Mouse (Mus musculus) frontal cortex, postnatal 25 days (tissue): ENCODE results near the gene Eral1.

Experiments
- DNase-seq, 2 experiments: peaks; one replicate each; pipeline ENCODE4 v3.0.0; 2022; ENCODE audit warnings: low spot score in 2 of 2

The Eral1 gene

DNA sequence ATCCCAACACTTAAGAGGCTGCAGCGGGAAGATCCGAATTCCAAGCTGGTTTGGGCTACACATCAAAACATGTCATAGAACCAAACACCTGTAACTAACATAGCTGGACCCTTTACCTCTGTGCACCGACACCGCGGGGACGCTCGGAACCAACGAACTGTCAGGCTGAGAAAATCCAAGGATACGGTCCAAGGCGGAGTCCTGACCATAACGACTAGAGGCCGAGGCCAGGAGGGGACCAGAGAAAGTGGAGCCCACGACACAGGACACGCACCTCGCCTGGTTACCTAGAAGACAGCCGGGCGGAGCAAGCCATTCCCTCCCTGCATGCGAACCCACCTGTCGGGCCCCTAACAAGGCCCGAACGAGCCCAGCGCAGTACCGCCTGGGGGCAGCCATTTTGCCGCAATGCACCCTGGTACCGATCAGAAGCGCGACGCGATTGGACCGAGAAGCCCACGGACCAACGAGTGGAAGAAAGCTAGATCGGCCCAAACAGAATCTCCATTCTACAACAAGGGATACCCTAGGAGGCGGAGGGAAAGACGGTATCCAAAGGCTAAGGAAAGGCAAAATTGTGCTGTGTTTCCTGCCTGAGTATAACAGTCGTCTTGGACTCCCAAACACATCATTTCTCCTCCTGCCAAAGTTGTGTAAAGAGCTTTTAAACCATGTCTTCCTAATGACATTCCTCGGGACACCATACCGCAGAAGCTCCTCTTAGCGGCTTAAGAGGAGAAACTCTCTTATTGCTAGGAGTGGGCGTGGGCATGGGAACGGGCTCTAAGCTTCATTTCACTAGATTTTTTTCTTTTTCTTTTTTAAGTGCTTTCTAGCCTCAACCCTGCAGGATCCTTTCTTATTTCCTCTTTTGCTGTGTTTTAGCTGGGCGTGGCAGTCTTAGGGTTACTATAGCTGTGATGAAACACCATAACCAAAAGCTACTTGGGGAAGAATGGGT lies at the start of gene Eral1:
Eral1 (minus strand) TSS at position 423 of the 961 bp plus-strand sequence.
- peak; percentile 69 to 74 for DNase-seq

DNA sequence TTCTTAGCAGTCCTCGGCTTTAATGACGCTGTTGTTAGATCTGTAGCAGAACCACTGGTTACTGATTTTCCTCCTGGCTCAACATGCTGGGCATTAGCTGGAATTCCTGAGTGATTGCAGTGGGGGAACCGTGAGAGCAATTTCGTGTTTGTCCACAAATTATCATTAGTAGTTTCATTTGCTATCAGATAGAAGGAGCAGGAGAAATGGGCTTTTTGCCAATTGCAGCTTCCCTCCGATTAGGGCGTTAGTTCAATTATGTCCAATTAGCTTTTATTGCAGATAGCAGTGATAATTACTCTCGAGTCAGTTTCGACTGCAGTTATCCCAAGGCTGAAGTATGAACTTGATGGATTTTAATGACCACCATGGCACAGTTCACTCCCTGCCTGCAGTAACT lies 49.3 kb upstream of the Eral1 start:
- DNase-seq, result no peak

DNA sequence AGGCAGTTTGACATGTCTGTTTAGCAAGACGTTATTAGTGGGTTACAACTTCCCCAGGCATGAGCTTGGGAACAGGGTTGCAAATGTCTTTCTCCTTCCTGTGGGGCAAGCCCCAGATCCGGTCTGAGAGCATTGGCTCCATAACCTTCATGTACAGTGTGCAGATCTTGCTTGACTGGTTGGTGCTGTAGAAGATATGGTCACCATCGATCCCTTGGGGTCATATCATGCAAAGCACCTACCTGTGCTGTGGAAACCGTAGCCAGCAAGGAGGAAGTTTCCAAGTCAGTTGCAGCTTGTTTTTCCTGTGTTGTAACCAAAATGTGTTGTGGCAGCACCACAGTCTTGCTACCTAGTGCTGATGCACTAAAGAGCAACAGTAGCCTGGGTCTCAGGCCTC lies 46.6 kb upstream of the Eral1 start:
- no peak for DNase-seq

DNA sequence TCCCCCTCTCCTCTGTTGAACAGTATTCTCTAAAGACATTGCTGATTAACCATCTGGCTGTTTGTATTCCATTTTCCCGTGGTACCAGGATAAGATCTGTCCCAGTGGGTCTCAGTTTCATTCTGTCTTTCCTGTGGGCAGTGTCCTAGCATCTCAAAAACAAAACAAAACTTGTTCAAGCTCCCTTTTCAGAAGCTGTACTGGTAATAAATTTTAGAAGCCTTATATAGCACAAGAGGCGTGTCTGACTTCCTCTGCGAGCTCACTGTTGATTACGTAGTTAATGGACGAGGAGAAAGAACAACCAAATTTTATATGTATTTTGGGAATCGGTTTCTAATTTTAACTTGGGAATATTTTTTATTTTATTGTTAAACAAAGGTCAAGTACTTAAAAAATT lies 45.5 kb upstream of the Eral1 start:
- DNase-seq, result no peak

DNA sequence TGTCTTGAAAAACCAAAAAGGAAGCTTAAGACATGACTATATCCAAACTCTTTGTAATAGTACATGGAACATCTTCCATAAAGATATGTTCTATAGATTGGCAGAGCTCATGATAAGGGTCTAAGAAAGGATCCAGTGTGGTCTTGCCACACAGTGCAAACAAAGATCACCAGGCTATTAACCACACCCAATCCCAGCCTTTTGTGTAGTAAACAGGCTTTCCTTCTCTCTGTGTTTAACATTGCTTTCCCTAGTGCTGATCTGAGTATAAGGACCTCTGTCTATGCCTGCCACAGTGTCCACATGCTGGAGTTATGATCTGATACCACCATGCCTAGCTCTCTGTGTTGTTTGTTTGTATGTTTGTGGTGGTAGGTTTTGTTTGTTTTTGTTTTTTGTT lies 43.6 kb upstream of the Eral1 start:
- DNase-seq, result no peak

DNA sequence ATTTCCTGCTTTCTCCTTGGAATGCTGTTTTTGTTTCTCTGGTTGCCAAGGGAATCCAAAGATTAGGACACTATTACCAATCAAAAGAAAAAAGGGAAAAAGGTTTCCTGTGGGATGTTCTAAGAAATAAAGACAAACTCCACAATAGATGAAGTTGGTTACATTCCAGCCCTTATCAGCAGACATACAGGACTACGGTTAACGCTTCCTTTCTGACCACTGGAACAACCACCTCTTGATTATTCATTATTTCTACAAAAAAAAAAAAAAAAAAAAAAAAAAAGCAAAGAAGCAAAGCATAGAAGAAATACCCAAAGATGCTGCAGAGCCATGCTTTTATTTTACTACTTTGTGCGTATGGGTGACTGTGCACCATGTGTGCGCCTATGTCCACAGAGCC lies 42.6 kb upstream of the Eral1 start:
- no peak for DNase-seq

DNA sequence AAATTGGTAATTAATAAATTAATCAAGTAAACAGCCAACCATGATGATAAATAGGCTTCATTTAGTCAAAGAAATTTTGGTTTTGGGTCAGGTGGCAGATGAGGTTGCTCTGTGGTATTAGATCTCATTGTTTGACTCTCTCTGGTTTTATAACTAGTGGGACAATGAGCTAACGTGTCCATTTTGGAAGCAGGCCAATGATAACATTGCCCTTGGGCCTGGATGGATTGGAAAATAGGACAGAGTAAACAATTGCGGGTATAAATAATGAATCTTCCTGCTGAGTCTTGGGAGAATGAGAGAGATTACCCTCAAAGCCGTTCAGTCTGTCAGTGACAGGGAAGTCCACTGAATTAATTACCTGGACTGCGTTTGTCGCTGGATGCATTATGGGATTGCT lies 41.0 kb upstream of the Eral1 start:
- no peak for DNase-seq

DNA sequence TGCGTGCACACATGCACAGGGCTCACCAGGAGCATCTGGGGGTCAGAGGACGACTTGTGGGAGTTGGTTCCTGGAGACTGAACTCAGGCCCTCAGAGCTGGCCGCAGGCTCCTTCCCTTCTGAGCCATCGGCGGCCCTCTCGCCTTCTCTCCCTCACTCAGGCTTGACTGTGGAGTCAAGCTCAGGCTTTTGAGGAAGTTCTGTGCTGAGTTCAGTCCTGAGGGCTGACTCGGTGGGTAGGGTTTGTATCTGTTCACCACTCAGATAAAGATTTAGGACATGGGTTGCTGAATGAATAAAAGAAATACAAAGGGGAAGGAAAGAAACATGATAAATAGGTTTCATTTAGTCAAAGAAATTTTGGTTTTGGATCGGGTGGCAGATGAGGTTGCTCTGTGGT lies 39.7 kb upstream of the Eral1 start:
- DNase-seq, result no peak

DNA sequence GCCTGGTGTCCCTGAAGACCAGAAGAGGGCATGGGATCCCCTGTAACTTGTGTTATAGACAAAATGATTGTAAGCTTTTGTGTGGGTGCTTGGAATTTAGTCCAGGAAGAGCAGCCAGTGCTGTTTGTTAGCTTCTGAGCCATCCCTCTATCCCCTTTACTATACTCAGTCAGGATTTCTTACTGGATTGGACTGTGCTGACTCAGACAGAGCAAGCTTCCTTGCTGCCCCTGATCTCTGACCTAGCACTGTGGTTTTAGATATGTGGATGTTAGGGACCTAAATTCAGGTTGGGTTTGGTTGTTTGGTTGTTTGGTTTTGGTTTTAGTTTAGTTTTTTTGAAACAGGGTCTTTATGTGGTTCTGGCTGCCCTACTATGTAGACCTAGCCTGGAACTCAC lies 38.3 kb upstream of the Eral1 start:
- no peak for DNase-seq

DNA sequence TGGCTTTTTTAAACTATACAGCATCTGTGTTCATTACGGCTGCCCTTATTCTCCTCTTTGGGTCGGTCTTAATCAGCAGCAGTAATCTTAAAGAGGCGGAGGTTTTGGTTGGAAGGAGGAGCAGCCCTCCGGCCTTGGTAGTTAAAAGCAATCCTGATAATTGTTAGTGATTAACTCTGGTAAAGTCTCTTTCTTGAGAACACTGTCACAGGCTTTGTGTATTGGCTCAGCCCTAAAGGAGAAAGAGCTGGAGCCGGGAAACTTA lies 35.9 kb upstream of the Eral1 start:
- DNase-seq, result no peak

DNA sequence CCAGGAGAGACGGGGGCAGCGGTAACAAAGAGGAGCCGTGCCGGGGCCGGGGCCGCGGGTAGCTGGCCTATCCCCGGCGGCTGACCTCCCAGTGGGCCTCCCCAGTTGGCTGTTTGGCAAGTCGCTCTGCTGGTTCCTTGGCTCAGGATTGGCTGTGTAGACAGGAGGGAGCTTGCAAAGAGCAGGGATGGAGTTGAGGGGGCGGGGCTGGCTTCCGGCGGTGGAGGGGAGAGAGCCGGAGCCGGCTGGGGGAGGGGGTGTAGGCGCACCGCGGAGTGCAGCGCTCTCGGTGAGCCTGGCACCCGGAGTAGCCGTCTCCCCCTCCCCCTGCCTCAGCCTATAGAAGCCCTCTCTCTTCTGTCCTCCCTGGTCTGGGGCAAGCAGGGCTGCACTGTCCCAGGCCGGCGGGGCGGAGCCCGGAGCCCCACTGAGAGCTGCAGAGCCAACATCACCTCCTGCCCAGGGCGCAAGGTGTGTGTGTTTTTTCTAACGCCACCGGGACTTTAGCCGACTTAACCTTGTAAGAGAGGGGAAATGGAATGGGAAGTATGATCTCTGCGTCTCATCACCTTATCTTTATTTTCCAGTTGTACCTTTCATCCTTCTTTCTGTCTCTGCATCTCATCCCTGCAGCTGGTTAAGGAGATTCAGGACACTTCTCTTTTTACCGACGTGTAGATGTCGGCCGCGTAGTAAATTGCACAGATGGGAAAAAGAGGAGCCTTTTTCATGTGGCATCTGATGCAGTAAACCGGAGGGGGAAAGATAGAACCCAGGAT lies 35.4 kb upstream of the Eral1 start:
- peak; percentile 70 to 86 for DNase-seq

DNA sequence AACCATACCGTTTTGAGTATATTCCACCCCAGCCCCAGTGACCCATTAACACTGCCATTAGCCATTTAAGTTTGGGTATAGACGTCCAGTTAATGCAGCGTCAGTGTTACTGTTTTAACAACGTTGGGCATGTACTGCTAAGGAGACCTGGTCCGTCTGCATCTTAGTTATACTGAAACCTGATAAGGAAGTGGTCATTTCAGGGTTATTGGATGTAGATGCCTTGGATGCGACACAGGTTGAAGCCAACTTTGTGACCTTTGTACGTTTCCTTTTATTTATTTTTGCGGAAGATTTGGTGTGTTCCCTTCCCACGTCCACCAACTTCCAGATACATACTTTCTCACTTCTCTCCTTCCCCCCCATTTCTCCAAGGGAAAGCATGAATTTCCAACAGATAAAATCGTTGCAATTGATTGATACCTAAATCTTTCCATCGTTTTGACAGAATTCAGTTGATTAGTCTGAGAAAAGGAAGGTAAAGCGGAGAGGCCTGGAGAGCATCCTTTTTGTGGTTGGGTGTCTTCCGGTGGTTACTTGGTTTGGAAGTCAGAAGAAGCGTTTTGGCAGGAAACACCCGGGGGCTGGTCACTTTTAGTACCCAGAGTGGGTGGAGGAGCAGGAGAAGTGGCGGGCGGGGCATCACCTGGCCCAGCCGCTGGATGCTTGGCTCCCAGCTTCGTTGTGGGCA lies 34.6 kb upstream of the Eral1 start:
- DNase-seq, result no peak

DNA sequence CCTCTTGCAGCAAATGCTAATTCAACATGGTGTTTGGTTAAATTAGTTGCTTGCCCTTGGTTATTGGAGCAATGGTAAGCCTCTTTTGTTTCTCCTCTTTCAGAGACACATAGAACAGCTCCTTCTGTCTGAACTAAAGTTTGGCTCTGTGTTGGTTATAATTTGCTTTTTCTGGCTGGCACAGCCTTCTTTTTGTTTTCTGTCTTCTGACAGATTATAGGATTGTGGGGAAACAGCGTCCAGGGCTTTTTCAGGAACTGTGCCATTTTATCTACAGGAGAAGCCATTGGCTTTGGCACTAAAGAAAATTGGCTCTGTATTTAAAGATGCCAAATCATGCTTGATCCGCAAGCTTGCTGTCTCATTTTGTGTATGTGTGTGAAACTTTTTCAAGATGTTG lies 33.4 kb upstream of the Eral1 start:
- no peak for DNase-seq

DNA sequence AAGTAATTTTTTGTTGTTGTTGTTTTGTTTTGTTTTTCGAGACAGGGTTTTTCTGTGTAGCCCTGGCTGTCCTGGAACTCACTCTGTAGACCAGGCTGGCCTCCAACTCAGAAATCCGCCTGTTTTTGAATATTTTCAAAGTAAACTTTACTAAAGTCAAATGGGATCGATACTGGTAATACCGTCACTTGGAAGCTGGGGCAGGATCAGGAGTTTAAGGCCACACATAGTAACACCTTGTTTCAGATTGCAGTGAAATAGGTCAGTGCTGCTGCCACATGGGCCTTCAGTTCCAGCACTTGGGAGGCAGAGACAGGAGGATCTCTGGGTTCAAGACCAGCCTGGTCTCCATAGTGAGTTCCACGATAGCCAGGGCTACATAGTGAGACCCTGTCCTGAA lies 24.3 kb upstream of the Eral1 start:
- DNase-seq, result no peak

DNA sequence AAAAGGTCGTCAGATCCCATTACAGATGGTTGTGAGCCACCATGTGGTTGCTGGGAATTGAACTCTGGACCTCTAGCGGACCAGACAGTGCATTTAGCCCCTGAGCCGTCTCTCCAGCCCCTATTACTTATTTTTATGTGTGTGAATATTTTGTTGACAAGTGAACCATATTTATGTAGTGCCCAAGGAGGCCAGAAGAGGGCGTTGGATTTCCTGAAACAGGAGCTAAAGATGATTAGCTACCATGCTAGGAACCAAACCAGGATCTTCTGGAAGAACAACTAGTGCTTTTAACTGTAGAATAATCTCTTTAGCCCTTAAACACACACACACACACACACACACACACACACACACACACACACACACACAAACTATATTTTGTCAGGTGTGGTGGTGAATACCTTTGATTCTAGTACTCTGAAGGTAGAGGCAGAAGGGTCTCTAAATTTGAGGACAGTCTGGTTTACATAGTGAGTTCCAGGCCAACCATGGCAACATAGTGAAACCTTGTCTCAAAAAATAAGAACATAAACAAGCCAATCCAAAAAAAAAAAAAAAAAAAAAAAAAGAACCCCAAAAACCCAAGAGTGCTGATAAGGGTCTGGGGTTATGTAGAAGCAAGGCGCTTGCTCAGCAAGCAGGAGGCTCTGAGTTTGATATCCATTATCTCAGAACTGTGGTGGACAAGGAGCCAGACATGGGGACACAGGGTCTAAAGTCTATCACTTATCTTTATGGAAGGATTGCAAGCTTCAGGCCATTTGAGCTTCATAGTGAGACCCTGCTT lies 23.0 kb upstream of the Eral1 start:
- no peak for DNase-seq

DNA sequence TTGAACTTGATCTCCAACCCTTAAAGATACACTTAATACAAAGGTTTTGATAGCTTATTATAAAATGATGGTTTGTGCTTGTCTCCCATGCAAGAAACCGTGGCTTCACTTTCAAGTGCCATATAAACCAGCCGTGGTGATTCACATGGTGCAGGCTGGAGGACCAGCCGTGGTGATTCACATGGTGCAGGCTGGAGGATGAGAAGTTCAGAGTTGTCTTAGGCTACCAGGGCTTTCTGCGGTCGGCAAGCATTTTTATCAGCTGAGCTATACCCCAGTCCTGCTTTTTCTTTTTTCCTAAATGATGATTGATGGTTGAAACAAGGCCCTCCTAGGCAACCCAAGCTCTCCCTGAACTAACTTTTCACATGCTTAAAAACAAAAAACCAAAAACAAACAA lies 22.0 kb upstream of the Eral1 start:
- DNase-seq, result no peak

DNA sequence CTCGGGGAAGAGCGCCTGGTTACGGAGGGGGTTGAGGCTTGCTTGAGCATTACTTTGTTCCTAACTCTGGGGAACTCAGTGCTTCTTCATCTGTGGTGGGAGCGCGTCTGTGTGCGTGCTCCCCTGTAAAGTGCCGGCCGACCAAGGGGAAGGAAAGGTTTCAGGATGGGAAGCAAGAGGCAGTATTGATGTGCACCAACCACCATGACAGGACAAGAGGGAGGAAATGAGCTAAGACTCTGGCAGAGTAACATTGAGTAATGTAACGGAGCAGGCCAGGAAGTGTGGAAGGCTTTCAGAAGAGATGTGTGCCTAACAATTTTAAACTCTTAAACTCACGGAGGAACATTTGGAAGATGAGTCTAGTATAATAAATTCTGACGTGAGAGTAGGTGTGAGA lies 20.6 kb upstream of the Eral1 start:
- DNase-seq, result no peak

DNA sequence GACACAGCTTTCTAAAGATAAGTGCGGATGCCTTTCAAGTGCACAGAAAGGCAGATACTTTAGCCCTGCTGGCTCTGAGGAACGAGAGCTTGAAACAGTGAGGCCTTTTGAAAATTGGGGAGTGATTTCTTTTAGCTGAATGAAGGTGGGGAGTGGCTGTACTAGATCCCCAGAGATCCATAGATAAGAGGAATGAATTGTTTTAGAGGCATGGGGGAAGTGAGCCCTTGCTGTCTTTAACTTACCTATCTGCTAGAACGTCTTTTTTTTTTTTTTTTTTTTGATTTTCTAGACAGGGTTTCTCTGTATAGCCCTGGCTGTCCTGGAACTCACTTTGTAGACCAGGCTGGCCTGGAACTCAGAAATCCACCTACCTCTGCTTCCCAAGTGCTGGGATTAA lies 16.9 kb upstream of the Eral1 start:
- DNase-seq, result no peak

DNA sequence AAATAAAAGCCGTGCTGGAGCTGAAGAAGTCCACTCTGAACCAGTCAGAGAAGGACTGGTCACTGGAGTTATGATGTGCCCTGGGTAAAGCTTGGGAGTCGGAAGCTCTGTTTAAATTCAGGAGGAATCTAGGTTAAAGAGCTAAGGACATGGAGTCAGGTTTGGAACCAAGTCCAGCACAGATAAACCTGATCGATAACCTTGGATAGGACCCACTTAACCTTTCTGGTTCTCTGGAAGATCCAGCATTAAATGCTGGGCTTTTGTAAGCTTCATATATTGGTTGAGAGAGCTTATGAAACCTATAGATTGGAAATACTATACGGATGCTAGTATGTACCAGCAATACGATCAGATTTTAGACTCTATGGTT lies 14.9 kb upstream of the Eral1 start:
- no peak for DNase-seq

DNA sequence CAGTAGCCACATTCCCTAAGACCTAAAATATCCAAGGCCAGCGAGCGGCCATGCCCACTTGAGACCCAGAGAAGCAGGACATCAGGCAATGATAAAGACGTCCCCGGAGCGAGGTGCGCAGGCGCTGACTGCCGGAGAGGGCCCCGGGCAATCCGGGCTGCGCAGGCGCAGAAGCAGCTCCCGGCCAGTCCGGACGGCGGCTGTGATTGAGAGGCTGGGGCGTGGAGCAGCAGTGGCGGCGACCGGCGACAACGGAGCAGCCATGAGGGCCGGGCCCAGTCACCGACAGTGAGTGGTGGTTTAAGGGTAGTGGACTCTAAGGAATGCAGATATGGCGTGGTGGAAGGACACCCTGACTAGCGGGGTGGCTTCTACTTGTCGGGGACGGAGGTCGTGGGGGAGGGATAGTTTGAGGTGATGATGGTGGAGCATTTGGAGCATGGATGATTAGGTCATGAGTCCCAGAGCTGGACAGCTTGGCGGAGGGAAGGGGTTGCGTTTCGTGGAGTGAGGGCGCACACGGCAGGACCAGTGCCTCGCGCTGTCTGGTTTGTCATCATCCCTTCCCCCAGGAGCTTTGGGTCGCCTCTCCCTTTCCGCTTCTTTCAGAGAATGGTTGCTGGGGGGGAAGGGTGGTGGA lies 14.4 kb upstream of the Eral1 start, which contains the start of gene Fam222b:
Fam222b (plus strand) TSS at position 157 of the 640 bp plus-strand sequence.
- peak; percentile 84 to 90 for DNase-seq

DNA sequence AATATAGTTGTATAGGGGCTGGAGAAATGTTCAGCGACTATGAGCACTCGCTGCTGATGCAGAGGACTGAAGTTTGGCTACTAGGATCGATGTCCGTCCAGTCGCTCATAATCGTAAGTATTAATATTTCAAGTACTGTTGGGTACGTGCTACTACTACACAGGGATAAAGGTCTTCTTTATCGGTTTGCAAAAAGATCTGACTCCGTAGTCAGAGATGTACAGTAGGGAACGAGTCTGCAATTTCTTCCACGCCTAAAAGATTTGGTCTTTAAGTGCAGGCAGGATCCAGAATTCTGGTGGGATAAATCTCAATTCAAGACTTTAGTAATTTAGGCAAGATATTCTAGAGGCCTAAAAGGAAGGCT lies 13.9 kb upstream of the Eral1 start:
- DNase-seq, result no peak
